Mouse (Mus musculus): ENCODE data around the gene Ifi35.
"Not testable (repeated sequence)": the region's sequence is repeated elsewhere in the genome, so short reads cannot be mapped to it uniquely, and the experiment has no call there.

Gene Ifi35

DNA sequence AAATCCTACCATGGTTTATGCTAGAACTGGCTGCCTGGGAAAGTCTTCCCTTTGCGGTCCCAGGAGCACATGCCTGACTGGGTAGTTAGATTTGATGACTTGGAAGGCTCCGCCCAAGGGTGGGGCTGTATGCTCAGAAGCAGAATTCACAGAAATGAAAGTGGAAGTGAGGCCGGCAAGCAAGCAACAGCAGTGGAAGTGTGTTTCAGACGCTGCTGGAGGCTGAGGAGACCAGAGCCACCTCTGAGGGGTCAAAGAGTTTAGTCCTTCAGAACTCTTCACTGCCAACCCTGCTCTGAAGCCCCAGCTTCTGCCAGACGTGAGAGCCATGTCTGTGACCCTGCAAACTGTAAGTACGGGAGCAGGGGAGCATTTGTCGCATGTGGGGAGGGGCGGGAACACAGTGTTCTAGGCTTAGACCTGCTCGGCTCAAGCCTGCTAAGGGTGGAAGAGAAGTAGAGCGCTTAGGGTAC, at the start of gene Ifi35:
Gene Ifi35, plus strand, starts transcription at position 134 of the 473 bp plus-strand sequence.
- DNase-seq, result peak; percentile 85 to 87

DNA sequence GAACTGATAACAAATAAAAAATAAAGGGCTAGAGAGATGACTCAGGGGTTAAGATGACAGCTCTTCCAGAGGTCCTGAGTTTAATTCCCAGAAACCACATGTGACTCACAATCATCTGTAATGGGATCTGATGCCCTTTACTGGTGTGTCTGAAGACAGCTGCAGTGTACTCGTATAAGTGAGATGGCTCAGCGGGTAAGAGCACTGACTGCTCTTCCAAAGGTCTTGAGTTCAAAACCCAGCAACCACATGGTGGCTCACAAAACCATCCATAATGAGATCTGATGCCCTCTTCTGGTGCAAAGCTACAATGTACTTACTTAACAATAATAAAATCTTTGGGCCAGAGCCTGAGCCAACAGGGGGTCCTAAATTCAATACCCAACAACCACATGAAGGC, 32.9 kb upstream of the Ifi35 start:
- DNase-seq, result no peak

DNA sequence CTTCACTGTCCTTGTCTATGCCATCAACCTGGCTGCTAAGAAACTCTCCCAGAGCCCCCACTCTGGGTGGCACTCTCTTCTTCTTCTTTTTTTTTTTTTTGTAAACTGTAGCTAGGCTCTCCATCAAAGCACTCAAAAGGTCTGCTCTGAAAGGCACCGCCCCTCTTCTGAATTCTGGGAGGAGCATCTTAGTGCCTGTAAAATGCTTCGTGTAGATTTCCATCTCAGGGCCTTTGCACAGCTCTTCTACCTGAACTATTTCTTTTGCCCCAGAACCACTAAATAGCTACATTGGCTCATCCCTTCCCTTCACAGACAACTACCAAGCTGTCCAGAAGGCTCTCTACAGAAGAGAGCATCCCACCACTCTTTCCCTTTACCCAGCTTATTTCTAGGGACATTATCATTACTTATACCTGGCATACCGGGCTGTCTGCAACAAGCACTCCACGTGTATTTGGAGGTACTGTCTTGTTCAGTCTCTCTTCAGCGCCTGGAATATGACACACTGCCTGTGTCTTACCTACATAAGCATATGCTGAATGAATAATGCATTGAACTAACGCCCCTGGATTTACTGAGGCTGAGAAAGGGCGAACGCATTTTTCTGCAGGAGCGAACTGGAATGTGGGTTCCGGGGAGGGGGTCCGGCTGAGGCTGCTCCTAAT, 31.6 kb upstream of the Ifi35 start:
- DNase-seq, result no peak

DNA sequence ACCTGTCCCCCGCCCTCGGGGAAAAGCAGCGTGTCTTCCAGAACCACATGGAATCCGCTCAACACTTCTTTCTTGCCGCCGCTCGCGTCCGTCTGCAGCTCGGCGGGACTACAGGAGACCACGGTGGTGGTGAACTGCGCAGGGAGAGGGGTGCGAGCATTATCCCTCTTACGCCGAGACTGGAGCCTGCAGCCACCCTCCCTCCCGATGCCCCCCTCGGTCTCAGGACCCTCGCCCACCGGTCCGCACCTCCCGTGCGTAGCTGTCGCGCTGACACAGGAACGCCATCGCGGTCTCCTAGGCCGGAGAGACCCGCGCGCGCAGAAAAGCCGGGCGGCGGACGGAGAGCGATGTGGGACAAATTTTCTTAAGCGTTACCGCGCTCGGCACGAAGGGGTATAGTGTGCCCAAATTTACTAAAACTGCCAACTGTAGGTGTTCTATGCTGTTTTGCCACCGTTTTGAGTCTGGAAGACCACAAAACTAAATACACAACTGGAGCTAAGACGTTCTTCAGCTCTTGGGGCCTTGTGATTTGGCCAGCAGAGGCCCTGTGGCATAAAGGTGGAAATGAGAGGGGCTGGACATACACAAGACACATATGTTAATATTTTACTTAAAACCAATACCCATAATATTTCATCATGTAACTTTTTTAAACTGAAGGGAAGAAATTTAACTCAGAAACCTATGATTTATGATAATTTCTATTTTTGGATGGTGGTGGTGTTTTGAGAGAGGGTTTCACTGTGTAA, 30.9 kb upstream of the Ifi35 start, which contains the start of gene Aarsd1:
Gene Aarsd1, minus strand, starts transcription at position 515 of the 755 bp plus-strand sequence.
- DNase-seq, result peak; percentile 74 to 87

DNA sequence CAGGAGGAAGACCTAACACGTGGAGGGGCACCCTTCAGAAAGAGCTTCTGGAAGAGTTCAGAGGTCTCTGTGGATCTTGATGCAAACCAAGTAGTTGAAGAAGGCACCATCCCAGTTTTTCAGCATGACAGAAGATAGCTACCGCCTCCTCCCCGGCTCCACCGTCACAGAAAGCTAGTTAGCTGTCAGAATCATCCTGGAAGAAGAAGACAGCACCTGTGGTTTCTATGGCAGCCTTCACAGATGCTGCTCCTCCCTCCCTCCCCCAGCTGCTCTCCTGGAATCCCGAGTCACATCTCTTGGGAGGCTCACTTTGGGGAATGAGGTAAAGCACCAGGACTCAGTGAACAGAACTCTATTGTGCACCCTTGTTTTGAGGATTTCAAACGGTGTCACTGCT, 29.2 kb upstream of the Ifi35 start:
- no peak for DNase-seq

DNA sequence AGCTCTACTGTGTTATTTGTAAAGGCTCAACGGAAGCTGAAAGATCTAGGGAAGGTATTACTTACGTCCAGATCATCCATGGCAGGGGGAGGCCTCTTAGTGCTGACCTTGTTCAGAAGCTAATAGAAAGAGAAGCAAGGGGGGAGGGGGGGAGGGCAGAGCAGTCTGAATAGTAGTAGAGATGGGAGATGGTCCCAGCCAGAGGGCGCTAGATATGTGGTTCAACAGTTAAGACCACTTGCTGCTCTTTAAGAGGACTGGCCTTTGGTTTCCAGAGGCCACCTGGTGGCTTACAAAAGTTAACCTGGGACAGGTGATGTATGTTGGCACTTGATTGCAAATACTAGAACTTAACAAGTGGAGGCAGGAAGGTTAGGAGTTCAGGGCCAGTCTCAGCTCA, 28.6 kb upstream of the Ifi35 start:
- DNase-seq, result no peak

DNA sequence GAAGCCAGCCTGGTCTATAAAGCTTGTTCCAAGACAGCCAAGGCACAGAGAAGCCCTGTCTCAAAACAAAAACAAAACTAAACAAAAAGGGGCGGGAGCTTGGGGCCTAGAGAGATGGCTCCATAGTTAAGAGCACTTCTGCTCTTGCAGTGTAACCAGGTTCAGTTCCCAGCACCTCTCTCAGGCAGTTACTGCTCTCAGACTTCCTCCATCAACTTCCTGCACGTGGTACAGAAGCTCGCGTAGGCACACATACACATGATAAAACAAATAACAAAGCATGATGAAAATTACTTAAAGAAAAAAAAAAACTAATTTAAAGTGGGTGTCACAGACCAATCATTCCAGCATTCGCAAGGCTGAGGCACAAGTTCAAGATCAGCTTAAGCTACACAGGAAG, 28.1 kb upstream of the Ifi35 start:
- DNase-seq, result no peak

DNA sequence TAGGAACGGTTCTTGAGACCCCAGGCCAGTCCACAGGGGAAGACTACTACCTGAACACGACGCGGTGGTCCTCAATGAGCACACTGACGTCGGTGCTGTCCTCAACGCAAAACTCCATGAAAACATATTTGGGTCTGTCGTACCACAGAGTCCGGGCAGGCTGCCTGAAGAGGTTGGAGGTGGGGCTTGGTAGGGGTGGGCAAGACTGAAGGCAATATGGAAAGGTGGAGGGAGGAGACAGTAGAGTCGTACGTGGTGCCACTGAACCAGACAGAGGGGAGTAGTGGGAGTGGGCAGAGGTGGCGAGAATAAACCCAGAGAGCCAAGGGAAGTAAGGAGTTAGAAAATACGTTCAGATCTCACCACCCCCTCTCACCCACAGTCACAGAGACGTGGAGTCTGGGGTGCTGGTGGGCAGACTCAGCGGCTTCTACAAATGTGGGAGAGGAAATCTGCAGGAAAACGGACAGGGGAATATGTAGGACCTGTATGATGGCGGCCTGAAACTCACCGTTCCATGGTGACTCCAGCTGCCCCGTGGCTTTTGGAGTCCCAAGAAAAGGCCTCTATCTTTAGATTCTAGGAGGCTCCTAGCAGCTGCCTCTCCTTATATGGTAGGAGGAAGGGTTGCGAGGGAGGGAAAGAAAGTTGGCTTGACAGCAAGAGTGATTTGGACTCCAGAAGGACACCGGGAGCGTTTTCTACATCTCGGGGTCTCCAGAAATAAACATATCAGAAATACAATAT, 23.9 kb upstream of the Ifi35 start, which contains the start of gene Gm27029:
Gene Gm27029, minus strand, starts transcription at position 692 of the 747 bp plus-strand sequence.
- DNase-seq, result no peak

DNA sequence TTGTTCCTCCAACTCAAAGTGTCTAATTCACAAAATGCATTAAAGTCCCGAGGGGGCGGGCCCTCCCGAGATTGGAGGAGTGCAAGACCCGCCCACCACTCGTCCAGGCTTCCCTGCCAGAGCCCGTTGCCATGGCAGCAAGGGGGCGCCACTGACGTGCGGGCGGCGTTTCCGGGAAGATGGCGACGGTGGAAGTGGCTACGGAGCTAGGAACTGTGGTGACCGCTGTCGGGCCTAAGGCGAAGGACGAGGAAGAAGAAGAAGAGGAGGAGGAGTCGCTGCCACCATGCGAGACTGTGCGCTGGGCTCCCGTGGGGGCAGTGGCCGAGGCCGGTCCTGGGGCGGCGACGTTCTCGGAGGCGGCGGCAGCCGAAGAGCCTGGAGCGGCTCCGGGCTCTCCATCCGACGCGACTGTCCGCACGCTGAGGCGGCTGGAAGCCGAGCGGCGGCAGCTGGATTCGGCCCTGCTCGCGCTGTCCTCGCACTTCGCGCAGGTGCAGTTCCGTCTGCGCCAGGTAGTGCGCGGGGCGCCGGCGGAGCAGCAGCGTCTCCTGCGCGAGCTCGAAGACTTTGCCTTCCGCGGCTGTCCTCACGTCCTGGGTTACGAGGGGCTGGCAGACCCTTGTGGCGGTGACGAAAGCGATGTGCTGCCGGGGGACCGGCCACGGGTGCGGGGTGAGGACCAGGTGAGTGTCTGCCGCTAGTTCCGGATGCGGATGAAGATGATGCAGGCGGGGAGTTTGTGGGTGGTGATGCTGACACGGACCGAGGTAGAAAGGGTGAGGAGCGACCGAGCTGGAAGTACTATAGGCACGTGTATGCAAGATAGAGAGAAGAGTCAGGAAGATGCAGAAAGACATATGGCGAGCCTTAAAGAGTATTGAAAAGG, 23.0 kb upstream of the Ifi35 start, which contains the start of the genes Rundc1 and Ptges3l:
Gene Rundc1, plus strand, starts transcription at position 161 of the 889 bp plus-strand sequence.
Gene Ptges3l, minus strand, starts transcription at position 409 of the 889 bp plus-strand sequence.
- DNase-seq, result peak; percentile 96 to 97

DNA sequence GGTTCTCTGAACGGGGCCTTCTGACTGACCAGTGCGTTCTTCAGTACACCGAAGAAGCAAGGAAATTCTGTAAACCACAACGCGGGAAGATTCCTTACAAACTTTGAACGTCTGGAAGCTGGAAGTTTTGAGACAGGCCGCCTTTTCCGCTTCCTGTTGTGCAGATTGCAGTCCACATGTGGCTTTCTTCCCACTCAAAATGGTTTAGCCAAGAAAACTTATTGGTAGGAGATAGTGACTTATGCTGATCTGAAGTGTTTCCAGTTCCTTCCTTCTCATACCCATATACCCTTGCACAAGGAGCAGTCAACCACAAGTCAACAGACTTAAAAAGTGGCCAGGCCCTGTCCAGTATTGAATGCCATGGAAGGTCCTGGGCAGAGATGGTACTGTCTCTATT, 22.0 kb upstream of the Ifi35 start:
- DNase-seq, result no peak

DNA sequence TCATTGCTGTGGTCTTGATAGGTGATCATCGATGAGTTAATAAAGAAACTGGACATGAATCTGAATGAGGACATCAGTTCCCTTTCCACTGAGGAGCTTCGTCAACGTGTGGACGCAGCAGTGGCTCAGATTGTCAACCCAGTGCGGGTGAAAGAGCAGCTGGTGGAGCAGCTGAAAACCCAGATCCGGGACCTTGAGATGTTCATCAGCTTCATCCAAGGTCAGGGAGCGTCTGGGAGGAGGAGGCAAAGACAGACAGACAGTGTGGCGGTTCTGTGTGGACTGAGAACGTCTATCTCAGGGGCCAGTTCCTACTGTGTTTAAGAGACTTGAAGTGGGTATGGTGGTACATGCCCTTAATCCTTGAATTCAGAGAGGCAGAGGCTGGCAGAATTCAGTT, 16.9 kb upstream of the Ifi35 start:
- DNase-seq, result no peak

DNA sequence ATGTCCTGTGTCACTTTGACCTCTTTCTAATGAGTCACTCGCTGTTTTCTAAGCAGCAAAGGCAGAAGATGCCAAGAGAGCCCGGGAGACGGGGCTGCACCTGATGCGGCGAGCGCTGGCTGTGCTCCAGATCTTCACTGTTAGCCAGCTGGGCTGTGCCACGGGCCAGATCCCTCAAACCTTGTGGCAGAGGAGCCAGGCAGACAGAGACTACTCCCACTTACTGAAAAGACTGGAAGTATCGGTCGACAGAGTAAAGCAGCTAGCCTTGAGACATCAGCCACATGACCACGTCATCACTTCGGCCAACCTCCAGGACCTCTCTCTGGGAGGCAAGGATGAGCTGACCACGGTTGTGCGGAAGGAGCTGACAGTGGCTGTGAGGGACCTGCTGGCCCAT, 14.8 kb upstream of the Ifi35 start:
- DNase-seq, result no peak

DNA sequence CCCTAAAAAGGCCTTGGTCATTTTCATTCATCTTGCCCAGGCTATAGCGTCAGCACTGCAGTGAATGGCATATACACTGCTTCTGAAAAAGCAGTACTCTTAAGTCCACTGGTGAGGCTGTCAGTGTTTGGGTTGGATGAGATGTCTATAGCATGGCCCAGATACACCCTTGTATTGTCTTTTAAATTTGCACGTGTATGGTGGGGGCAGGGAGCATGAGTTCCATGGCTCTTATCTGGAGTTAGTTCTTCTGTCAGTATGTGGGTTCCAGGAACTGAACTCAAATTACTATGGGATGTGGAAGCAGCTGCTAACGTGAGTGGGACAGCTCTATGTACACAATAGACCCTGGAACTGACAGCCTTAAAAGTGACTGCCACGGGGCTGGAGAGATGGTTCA, 12.4 kb upstream of the Ifi35 start:
- DNase-seq, result no peak

DNA sequence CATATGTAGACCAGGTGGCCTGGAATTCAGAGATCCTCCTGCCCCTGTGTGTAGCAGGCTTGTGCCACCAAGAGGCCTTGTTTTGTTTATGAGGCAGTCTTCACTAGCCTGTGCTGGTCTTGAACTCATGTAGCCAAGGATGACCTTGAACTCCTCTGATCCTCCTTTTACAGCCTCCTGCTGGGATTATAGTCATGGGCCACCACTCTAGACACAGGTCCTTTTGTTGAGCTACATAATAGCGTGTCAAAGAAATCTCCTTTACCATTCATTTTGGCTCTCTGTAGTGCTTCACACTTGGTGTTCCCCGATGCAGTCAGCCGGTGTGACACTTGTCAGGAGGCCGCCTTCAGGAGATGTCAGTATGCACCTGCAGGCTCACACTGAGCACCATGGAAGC, 11.3 kb upstream of the Ifi35 start:
- DNase-seq, result no peak

DNA sequence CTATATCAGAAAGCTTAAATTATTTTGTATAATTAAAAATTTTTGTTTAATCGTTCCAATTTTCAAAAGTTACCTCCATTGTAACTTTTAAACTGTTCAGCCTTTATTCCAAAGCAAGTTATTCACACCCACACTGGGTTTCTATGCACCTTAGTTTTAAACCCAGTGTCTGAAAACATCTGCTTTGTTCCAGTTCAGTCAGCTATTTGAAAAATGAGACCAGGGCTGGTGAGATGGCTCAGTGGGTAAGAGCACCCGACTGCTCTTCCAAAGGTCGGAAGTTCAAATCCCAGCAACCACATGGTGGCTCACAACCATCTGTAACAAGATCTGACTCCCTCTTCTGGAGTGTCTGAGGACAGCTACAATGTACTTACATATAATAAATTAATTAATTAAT, 10.2 kb upstream of the Ifi35 start:
- not testable (repeated sequence) for DNase-seq

DNA sequence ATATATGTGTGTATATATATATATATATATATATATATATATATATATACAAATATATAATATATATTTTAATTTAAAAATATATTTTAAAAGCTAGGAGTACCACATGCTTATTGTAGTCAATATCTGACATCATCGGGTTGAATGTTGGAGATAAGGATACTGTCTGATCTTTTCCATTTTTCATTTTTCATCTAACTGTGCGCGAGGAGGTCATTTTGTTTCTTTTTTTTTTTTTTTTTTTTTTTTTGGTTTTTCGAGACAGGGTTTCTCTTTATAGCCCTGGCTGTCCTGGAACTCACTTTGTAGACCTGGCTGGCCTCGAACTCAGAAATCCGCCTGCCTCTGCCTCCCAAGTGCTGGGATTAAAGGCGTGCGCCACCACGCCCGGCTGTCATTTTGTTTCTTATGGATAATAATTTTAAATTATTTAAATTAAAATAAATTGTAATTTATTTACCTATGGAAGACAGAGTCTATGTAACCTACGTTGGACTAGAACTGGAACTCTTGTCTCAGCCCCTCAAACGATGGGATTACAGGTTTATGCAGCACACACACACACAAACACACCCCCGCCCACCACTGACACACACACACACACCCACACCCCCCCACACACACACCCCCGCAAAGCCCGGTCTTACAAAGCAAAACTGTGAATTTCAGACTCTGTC, 6.6 kb upstream of the Ifi35 start:
- DNase-seq, result not testable (repeated sequence)

DNA sequence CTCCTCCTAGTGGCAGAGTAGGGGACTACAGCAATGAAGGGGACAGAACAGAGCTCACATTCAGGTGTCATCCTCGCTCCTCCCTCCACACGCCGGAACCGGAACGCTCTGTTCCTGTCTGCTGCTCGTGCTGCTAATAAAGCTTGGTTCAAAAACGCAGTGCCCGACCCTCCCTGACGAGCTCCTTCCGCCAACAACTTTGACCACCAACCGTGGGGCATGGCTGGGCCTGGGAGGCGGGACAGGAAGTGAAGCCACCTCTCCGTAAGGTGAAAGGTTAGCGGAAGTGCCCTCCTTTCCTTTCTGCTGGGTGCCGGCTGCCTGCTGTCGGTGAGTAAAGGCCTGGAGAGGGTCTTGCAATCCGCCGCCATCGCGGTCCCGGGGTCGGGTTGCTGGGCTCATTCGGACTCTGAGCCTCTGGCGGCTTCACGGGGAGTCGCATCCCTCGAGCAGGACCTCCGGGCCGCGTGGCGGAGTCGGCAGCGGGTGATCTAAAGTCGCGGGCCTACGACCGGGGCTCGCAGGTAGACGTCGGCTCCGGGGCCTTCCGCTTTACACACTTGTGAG, 6.0 kb upstream of the Ifi35 start, which contains the start of gene Rpl27:
Gene Rpl27, plus strand, starts transcription at position 172 of the 567 bp plus-strand sequence.
- DNase-seq, result peak; percentile 97 to 99

DNA sequence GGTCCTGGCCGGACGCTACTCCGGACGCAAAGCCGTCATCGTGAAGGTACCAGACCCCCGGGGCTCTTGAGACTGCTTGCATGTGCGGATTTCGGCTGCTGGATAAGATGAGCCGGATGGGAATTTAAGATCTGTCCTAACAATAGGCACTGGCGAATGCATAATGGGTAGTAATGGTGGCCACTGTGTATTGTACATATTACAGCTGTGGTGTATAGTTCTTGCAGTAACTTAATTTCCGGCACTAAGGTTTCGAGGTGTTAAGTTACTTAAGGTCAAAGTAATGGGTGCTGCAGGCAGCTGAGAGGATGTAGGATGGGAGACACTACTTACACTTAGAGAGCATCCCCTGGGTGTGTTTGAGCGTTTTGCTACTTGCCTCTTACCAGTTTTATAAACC, 5.4 kb upstream of the Ifi35 start:
- no peak for DNase-seq

DNA sequence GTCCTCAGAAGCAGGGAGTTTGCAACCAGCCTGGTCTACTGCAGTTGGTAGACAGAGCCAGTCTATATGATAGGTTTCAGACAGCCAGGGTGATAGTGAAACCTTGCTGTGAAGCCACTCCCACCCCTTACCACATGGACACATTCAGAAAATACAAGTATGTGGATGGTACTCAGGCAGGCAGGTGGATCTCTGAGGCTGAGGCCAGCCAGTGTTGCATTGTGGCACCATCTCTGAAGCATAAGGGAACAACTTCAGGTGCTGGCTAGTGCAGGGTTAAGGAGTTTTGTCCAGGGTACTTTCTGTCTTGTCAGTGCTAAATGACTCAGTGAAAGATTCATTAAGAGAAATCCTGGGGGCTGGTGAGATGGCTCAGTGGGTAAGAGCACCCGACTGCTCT, 1.9 kb upstream of the Ifi35 start:
- no peak for DNase-seq

DNA sequence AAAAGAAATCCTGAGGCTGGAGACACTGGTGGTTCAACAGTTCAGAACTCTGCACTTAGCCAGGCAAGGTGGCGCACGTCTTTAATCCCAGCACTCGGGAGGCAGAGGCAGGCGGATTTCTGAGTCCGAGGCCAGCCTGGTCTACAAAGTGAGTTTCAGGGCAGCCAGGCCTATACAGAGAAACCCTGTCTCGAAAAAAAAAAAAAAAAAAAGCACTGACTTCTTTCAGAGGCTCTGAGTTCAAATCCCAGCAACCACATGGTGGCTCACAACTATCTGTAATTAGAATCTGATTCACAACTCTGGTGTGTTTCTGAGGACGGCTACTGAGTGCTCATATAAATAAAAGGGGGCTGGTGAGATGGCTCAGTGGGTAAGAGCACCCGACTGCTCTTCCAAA, 1.3 kb upstream of the Ifi35 start:
- not testable (repeated sequence) for DNase-seq

DNA sequence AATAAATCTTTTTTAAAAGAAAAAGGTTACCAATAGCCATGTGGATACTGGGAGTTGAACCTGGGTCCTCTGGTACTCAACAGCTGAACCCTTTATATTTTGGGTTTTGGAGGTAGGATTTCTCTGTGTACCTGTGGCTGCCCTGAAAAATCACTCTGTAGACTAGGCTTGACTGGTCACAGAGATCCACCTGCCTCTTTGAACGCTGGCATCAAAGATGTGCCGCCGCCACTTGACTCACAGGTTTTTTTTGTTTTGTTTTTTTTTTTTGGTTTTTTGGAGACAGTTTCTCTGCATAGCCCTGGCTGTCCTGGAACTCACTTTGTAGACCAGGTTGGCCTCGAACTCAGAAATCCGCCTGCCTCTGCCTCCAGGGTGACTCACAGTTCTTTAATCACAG, 421 bp upstream of the Ifi35 start:
- no peak for DNase-seq

Data from kidney, adult 8-10 months (tissue).